Mouse (Mus musculus) thymus, adult 2 months (tissue): ENCODE data around the gene Rtn1.

ENCODE experiments used
- CTCF ChIP-seq: fragments of 200-500 bp; IDR thresholded peaks from 2 replicates; pipeline ENCODE4 v1.5.1; 2012; ENCODE audit warnings: mild to moderate bottlenecking, control low read depth, low read length, moderate library complexity, borderline replicate concordance; ENCODE audit not compliant: control insufficient read depth, poor library complexity, insufficient read depth; ENCODE audit errors: extremely low read depth
- POLR2A ChIP-seq: fragments of 200-500 bp; IDR thresholded peaks from 2 replicates; pipeline ENCODE4 v1.6.1; 2012; ENCODE audit warnings: mild to moderate bottlenecking, low read length, control low read depth, moderate library complexity; ENCODE audit not compliant: control insufficient read depth, poor library complexity, insufficient read depth; ENCODE audit errors: extremely low read depth

- no peak for TF ChIP-seq CTCF
- TF ChIP-seq POLR2A = no peak
Observed at GRCm38 (mm10) chr12:72407146-72407545, 1.7 kb downstream of the Rtn1 start.
